Mouse (Mus musculus) gonadal fat pad, adult 2 months (tissue): ENCODE results near the gene Dock7. TPM values are rescaled to one million over a fixed set of nuclear protein-coding genes. Genes with fewer than 3 reads are reported as not detected.
A peak's percentile ranks its signal among the peaks of the same experiment; 100 is the strongest.
"Not testable (repeated sequence)": the region's sequence is repeated elsewhere in the genome, so short reads cannot be mapped to it uniquely, and the experiment has no call there.

Source experiments
- DNase-seq: peaks from one replicate; pipeline ENCODE4 v3.0.0-alpha.2; 2012; ENCODE audit warnings: low read depth
- polyA plus RNA-seq: library from polyadenylated mRNA; depleted of rRNA; stranded (reverse); fragments of >200 nt; gene quantifications from 2 replicates; pipeline ENCODE4 v1.2.3, GENCODE M21; 2012

Gene Dock7
- polyA plus RNA-seq, 1 experiment = 44.6 TPM

GRCm38 (mm10) chr4:99006319-99006718, 114.4 kb downstream of the Dock7 start:
- DNase-seq = no peak

DNA sequence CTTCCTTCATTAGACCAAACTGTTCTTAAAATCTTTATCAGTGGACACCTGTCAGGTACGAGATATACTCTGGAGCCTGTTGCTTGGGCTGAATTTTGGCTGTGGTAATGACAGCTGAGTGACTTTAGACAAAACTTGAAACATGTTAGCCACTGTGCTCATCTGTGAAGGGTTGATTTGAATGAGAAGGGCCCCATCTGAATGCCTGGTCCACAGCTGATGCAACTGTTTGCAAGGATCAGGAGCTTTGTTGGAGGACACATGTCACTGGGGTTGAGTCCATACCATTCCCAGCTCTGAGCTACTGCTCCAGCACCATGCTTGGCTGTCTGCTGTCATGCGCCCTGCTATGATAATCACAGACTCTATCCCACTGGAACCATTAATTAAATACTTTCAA, 115.1 kb downstream of the Dock7 start:
- no peak for DNase-seq

- DNase-seq = no peak
These were observed 127.2 kb downstream of the Dock7 start for GRCm38 (mm10) chr4:98993491-98993890.

GRCm38 (mm10) chr4:98984701-98985100, 136.0 kb downstream of the Dock7 start:
- DNase-seq = peak; percentile 1

GRCm38 (mm10) chr4:98979976-98980375, 140.7 kb downstream of the Dock7 start:
- DNase-seq = not testable (repeated sequence)

DNA sequence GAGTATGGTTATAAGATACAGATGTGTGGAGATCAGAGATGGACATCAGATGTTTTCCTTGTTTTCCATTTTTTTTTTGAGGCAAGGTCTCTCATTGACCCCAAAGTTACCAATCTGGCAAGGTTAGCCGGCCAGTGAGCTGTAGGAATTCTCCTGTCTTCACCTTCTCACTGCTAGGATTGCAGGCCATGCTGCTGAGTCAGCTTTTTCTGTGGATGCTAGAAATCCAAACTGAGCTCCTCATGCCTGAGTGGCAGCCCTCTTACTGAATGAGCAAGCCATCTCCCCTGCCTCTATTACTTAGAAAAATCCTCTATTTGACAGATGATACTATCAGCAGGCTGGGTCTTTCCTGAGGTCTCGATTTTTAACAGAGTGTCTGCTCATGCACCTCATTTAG, 142.0 kb downstream of the Dock7 start:
- DNase-seq = no peak

DNA sequence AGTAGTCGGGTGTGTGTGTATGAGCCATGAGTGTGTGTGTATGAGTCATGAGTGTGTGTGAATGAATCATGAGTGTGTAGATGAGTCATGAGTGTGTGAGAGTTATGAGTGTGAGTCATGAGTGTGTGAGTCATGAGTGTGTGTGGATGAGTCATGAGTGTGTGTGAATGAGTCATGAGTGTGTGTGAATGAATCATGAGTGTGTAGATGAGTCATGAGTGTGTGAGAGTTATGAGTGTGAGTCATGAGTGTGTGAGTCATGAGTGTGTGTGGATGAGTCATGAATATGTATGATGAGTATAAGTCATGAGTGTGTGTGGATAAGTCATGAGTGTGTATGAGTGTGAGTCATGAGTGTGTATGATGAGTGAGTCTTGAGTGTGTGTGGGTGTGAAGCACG, 142.4 kb downstream of the Dock7 start:
- not testable (repeated sequence) for DNase-seq

- no peak for DNase-seq
These were observed 145.0 kb downstream of the Dock7 start for GRCm38 (mm10) chr4:98975741-98976140.

GRCm38 (mm10) chr4:98969946-98970345, 150.8 kb downstream of the Dock7 start:
- DNase-seq = no peak

DNA sequence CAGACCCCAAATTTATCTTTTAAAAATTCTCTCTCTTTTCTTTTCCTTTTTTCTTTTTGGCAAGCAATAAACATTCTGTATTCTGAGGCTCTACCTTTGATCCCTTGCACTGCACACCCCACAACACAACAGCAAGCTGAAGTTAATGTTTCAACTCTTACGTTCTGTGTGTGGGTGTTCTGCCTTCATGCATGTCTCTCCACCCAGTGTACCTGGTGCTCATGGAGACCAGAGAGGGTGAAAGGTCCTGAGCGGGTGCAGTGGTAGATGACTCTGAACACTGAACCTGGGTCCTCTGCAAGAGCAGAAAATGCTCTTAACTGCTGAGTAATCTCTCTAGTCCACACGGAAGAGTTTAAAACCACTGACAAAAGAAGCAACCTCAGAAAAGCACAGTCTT, 160.5 kb downstream of the Dock7 start:
- DNase-seq = no peak

DNA sequence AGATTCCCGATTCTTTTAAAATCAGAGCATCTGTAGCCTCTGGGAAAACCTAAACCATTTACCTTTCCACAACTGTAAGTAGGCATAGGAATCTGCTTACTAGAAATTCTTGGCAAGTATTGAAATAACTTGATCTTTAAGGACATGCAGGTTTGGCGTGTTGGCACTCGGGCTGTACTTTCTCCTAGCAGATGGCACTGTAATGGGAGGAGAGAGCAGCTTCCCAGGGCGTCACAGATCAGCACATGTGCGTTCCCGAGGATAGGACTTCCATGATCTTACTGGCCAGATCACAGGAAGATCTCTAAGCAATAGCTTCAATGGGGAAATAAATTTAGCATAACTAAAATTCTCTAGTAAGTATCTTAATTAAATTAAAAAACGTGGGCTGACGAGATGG, 164.7 kb downstream of the Dock7 start:
- DNase-seq = no peak

DNA sequence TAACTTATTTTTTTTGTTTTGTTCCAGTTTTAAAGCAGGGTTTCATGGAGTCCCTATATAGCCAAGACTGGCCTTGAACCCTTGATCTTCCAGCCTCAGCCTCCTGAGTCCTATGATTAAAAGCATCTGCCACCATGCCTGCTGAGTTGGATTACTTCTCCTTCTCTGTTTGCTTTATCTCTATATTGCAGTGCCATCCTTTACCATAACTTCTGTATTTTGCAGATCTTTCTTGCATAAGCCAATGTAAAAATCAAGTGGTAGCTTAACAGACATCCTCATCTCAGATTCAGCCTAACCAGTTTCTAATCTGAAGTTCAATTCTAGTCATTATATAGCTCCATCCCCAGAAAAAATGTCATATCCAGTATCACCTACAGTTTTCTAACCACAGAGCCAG, 170.2 kb downstream of the Dock7 start:
- no peak for DNase-seq

- not testable (repeated sequence) for DNase-seq
These were observed 182.5 kb downstream of the Dock7 start for GRCm38 (mm10) chr4:98938210-98938609.

DNA sequence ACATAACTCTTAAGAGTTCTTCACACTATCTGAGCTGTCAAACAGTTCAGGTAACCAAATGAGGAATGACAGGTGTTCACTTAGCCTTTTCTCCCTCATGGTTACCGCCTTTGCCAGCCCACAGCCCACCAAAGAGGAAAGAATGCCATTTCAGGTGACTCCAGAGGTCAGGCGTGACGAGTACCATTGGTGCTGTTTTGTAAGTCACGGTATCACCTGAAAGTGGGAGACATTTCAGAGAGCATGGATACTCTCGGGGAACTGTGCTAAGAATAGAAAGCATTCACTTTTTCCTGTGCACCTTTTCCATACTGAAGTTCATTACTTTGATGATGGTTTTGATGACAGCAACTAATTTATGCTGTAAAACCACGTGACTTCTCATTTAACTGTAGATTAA, 184.7 kb downstream of the Dock7 start:
- DNase-seq = no peak

- no peak for DNase-seq
These were observed 195.4 kb downstream of the Dock7 start for GRCm38 (mm10) chr4:98925250-98925781.

- no peak for DNase-seq
These were observed 195.9 kb downstream of the Dock7 start for GRCm38 (mm10) chr4:98924906-98925178.

- DNase-seq = no peak
These were observed 196.4 kb downstream of the Dock7 start for GRCm38 (mm10) chr4:98924071-98924905.

GRCm38 (mm10) chr4:98923568-98924070, 197.1 kb downstream of the Dock7 start, which contains the start of gene Usp1:
Usp1 (plus strand) TSS chr4:98923810.
- DNase-seq = no peak

DNA sequence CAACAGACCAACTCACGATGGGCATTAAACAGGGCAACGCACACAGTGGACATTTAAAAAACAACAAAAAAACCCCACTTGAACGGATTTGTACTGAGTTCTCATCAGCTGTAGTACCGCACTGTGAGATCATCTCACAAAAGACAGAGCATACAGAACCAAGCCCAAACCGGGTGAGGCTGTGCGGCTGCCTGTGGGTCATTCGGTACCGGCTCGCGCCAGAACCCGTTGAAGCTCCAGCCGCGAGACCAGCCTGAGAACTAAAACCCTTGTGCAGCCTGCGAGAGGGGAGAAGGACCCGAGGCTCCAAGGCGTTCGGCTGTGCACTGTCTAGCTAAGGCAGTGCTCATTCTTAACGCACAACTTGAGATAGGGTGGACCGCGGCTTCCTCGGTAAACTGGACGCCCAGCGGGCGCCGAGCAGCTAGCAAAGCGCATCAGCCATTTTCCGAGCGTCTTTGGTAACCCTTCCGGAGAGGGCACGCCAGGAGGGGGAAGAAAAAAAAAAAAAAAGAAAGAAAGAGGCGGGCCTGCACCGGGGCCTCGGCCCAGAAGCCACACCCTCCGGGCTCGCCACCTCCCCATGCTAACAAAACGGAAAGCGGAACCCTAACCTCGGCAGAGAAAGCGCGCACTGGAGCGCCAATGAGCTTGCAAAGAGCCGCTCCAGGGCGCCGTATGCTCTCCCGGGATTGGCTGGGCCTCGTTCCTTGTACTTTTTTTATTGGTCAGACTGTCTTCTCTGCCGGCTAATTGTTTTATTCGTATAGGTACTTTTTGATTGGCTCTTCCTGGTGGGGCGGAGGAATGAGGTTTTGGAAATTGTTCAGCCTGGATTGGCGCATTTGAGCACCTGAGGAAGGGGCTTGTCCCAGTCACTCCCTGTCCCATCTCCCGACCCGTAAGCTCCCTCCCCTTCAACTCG, 197.8 kb downstream of the Dock7 start:
- DNase-seq = peak; percentile 99

DNA sequence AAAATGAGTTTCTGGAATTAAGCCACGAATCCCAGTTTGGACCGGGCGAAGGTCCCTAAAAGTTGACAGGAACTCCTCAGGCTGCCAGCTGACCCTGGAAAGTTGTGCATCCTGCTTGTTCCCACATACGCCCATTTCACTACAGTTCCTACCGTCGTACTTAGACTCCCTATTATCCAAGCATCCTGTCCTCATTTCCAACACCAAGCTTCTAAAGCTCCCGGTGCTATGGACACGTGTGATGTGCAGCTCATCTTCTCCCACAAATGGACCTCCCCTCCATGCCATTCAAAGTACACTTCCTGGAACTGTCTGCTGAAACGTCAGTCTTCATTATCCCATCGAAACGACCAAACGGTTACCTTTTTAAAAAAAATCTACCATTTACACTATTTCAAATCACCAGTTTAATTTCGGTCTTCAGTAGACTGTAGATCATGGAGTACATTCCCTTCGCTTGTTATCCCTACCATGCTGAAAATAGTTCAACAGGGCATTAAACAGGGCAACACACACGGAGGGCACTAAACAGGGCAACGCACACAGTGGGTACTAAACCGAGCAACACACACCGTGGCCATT, 198.6 kb downstream of the Dock7 start:
- DNase-seq = no peak

GRCm38 (mm10) chr4:98920896-98921295, 199.8 kb downstream of the Dock7 start:
- DNase-seq = no peak

DNA sequence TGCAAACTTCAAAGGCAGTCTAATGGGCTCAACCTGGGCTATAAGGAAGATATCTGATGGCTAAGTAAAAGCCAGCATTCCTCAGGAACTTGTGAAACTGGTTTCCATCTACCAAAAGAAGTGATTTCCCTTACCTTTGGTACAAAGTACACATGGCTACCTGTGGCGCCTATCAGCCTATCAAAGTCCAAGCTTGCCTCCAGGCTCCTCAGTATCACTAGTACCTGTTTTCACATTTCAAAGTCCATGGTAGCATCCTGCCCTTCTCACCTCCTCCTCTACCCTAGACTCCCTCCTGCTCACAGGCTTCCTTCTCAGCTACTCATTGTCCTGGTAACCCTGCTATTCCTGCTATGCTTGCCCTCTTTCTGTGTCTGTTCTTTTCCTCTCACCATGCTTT, 202.5 kb downstream of the Dock7 start:
- no peak for DNase-seq
